Comparison of ENCODE assay signal across 16 mouse cellular contexts in genomic region chr12:110478601-110479008, GRCm38 (mm10). TPM values are rescaled to one million over a fixed set of nuclear protein-coding genes. Genes with fewer than 3 reads are reported as not detected.
DNase-seq lines count a peak whose midpoint lies in the region; ATAC-seq and TF ChIP-seq lines count a peak whose summit lies in the region.
"Had no signal": no experiment of that assay in that cellular context is flagged by ENCODE, and none has a peak within 500 bp of the region (broad histone marks: within the 10 kb centered on the region; RNA-seq: fewer than 3 reads in every experiment).

No protein-coding gene starts in this region.

- TF ChIP-seq EP300 in liver, postnatal 0 days (IDR thresholded peaks at IDR 0.05; ENCODE audit: low read depth), result no peak

- H3K4me3 ChIP-seq in brown adipose tissue, adult 24 weeks (ENCODE audit: insufficient read depth, low read depth, low read length), result no peak overlapping the region
- H3K4me3 ChIP-seq in liver, postnatal 0 days (ENCODE audit: low read depth, low read length), result no peak overlapping the region
- H3K4me3 ChIP-seq: liver, embryonic 13.5 days; neural tube, embryonic 15.5 days had no signal

- H3K4me2 ChIP-seq in liver, postnatal 0 days (ENCODE audit: low read depth, low read length), result no peak overlapping the region
- H3K4me2 ChIP-seq: liver, embryonic 13.5 days; neural tube, embryonic 15.5 days had no signal

- H3K4me1 ChIP-seq in brown adipose tissue, adult 24 weeks (ENCODE audit: control insufficient read depth, insufficient read depth, insufficient read length, low read length), result peaks cover 2% of the 10 kb centered on the region; the same call in 1 of the 2 replicates
- H3K4me1 ChIP-seq in liver, postnatal 0 days (ENCODE audit: insufficient read depth), result no peaks in the 10 kb centered on the region

- peak overlapping the region; percentile 83 for H3K27ac ChIP-seq in brown adipose tissue, adult 24 weeks (replicated peaks; ENCODE audit: low read depth, low read length)
- H3K27ac ChIP-seq in liver, postnatal 0 days (ENCODE audit: low read depth), result no peak overlapping the region
- H3K27ac ChIP-seq: hindbrain, postnatal 0 days; liver, embryonic 13.5 days; neural tube, embryonic 15.5 days had no signal

- DNase-seq in adrenal gland, postnatal 10 days, result peak; percentile 64
- no peak for DNase-seq in adrenal gland, adult 8-10 months
- DNase-seq in kidney, adult 9 months, result peak; percentile 20
- DNase-seq in kidney, postnatal 10 days, result no peak
- DNase-seq in thymus, postnatal 10 days (ENCODE audit: low spot score in 2 of 2), result peak; percentile 71 to 78
- no peak for DNase-seq in urinary bladder, adult 2 months (ENCODE audit: low spot score)
- DNase-seq in liver, postnatal 0 days, result no peak
- DNase-seq: gastrocnemius, postnatal 36 days; kidney, postnatal 4 days; liver, embryonic 13.5 days; lung, postnatal 36 days; right cerebral cortex, postnatal 14 days had no signal

- H3K27me3 ChIP-seq in liver, postnatal 0 days (ENCODE audit: insufficient read depth, low read length), result no peaks in the 10 kb centered on the region
- H3K27me3 ChIP-seq: liver, embryonic 13.5 days; neural tube, embryonic 15.5 days had no signal

- WGBS in liver, postnatal 0 days (ENCODE audit: insufficient replicate concordance), result 77% methylated on average over 9 of the region's 9 CpGs

- TF ChIP-seq CTCF in liver, postnatal 0 days (IDR thresholded peaks at IDR 0.05; ENCODE audit: low read depth), result no peak

- no peaks in the 10 kb centered on the region for H3K9me3 ChIP-seq in liver, postnatal 0 days (ENCODE audit: low read length)
- H3K9me3 ChIP-seq: liver, embryonic 13.5 days; neural tube, embryonic 15.5 days had no signal

- no peak overlapping the region for H3K9ac ChIP-seq in liver, postnatal 0 days (replicated peaks)
- H3K9ac ChIP-seq: liver, embryonic 13.5 days; neural tube, embryonic 15.5 days had no signal

- no peaks in the 10 kb centered on the region; the same call in 1 of the 2 replicates for H3K36me3 ChIP-seq in liver, postnatal 0 days (replicated peaks; ENCODE audit: insufficient read depth, low read length)

- ATAC-seq in liver, postnatal 0 days, result no peak
- ATAC-seq: midbrain, embryonic 16.5 days had no signal

RNA-seq across cellular contexts. Expression of gene Ppp2r5c, which starts 31.7 kb away (rescaled TPM):
- 100 to 1,000 TPM; 108 to 121 TPM for total RNA-seq in adrenal gland, postnatal 10 days (2021)
- 100 to 1,000 TPM; 106 to 141 (median 127) TPM for total RNA-seq in adrenal gland, adult 8-10 months (2022)
- polyA plus RNA-seq in brown adipose tissue, adult 24 weeks (2012; ENCODE audit: insufficient read depth, insufficient read length, missing spikeins), result 44.0 and 64.3 TPM in 2 replicates
- 65.3 and 78.7 TPM in 2 replicates for polyA plus RNA-seq in urinary bladder, adult 2 months (2012; rRNA removed)
- polyA plus RNA-seq in liver, postnatal 0 days (2015; fragmentation: Nextera tagmentation; extraction: Ambion mirVana), result 53.3 and 55.5 TPM in 2 replicates

Comparison
In these comparisons a context has a peak if more than half of its experiments do, and no peak if none do; other contexts are left out.
1. DNase-seq: peak in adrenal gland, postnatal 10 days (single experiment), kidney, adult 9 months (single experiment) and thymus, postnatal 10 days (2 of 2); none in adrenal gland, adult 8-10 months (single experiment), kidney, postnatal 10 days (single experiment), urinary bladder, adult 2 months (single experiment) and liver, postnatal 0 days (single experiment).